Mouse (Mus musculus): Measurements from ENCODE around the gene Grem1.

GRCm38 (mm10) chr2:113707507-113707906 is 50.9 kb downstream of the Grem1 start:
- TF ChIP-seq CTCF (IDR thresholded peaks at IDR 0.05; ENCODE audit: low read depth) (no peak), EP300 (optimal IDR thresholded peaks at IDR 0.05) (no peak)
